Mouse (Mus musculus): ENCODE measurements around the gene Got1. TPM values are rescaled to one million over a fixed set of nuclear protein-coding genes. Genes with fewer than 3 reads are reported as not detected.
"Not testable (repeated sequence)": the region's sequence is repeated elsewhere in the genome, so short reads cannot be mapped to it uniquely, and the experiment has no call there.

Gene Got1
- polyA plus RNA-seq, 1 experiment from 2014 or later, result 149 TPM

DNA sequence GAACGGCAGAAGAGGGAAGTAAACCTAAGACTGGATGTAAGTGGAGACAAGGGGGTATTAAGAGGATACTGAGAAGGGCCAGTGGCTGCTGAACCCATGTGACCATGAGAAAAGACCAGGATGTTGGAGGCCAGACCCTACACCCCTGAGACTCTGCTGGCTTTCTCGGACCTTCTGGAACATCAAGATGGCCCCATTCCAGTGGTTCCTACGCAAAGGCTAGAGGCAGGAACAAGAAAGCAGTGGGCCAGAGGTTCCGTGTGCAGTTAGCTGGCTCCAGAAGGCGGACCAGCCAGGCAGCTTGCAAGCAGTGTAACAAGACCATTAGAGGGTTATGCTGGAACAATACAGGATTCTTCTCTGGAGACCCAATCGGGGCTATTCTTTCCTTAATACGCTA, 27.0 kb downstream of the Got1 start:
- 84% methylated on average over 7 of the region's 7 CpGs for WGBS
- no peak overlapping the region for H3K9ac ChIP-seq (ENCODE audit: low read length)
- H3K36me3 ChIP-seq (ENCODE audit: control insufficient read depth, insufficient read depth, low read length), result peaks cover 40% of the 10 kb centered on the region
- H3K27me3 ChIP-seq (ENCODE audit: control insufficient read depth, insufficient read depth, low read length), result peaks cover under 1% of the 10 kb centered on the region; the same call in 1 of the 2 replicates
- H3K9me3 ChIP-seq (ENCODE audit: control insufficient read depth, low read length), result no peaks in the 10 kb centered on the region
- ATAC-seq (ENCODE audit: insufficient number of reproducible peaks, insufficient read depth, low FRiP score, low read depth), result no peak
- no peak overlapping the region for H3K27ac ChIP-seq (replicated peaks in 1 of 2; ENCODE audit: control insufficient read depth in 1 of 2, insufficient read depth in 1 of 2, low read depth in 2 of 2, low read length in 2 of 2)
- peaks cover 6 to 8% of the 10 kb centered on the region in 2 experiments; a peak in 2 of 4 replicates for H3K4me1 ChIP-seq (ENCODE audit: control insufficient read depth in 2 of 2, insufficient read depth in 2 of 2, low read length in 2 of 2)
- no peak overlapping the region for H3K4me3 ChIP-seq (ENCODE audit: control insufficient read depth in 1 of 2, insufficient read depth in 1 of 2, low read depth in 1 of 2, low read length in 2 of 2)
- no peak overlapping the region for H3K4me2 ChIP-seq (ENCODE audit: low read length)

DNA sequence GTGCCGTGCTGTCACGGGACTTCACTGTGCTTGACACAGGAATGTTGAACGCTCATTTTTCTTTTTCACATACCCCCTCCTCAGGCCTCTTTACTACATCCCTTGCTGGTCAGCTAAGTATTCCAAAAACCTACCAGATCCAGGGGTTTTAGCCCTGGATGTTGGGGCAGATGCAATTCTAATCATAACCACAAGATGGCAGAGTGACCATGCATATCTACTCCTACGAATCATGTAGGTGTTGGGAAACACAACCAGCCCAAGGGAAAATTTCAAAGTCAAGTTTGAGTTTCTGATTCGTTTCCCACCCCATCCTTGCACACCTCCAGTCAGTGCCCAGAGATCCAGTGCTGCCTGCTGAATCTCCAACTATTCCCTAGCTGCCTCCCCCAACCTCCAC, 28.6 kb downstream of the Got1 start:
- Histone ChIP-seq H3K9me3 (ENCODE audit: control insufficient read depth, low read length) (no peaks in the 10 kb centered on the region), H3K27ac (replicated peaks in 1 of 2; ENCODE audit: control insufficient read depth in 1 of 2, insufficient read depth in 1 of 2, low read depth in 2 of 2, low read length in 2 of 2) (no peak overlapping the region), H3K27me3 (ENCODE audit: control insufficient read depth, insufficient read depth, low read length) (peaks cover 5% of the 10 kb centered on the region; the same call in 1 of the 2 replicates), H3K36me3 (ENCODE audit: control insufficient read depth, insufficient read depth, low read length) (peaks cover 24% of the 10 kb centered on the region), H3K9ac (ENCODE audit: low read length) (no peak overlapping the region), H3K4me3 (ENCODE audit: control insufficient read depth in 1 of 2, insufficient read depth in 1 of 2, low read depth in 1 of 2, low read length in 2 of 2) (no peak overlapping the region), H3K4me2 (ENCODE audit: low read length) (no peak overlapping the region), H3K4me1 (ENCODE audit: control insufficient read depth in 2 of 2, insufficient read depth in 2 of 2, low read length in 2 of 2) (peaks cover 6 to 8% of the 10 kb centered on the region in 2 experiments; a peak in 2 of 4 replicates)
- ATAC-seq (ENCODE audit: insufficient number of reproducible peaks, insufficient read depth, low FRiP score, low read depth), result no peak
- 19% methylated on average over 5 of the region's 5 CpGs for WGBS

DNA sequence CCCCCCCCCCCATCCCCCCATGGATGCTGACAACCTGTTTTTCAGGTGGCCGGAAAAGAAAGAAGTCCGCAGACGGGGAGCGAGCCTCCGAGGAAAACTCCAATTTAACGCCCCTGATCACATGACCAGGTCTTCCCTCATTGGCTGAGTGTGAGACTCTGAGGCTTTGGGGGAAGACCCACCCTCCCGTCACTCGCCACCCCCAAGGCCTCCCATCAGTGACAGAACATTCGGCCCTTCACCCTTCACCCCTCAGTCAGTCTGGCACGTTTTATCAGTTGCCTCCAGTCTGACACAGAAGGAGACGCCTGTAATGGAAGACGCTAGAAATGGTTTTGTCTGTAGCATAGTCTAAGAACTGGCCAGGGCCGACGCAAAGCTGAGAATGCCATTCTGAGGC, 29.5 kb downstream of the Got1 start:
- H3K4me1 ChIP-seq (ENCODE audit: control insufficient read depth in 2 of 2, insufficient read depth in 2 of 2, low read length in 2 of 2), result peaks cover 6 to 8% of the 10 kb centered on the region in 2 experiments; a peak in 2 of 4 replicates
- H3K9ac ChIP-seq (ENCODE audit: low read length), result 0 out of 2 replicates have a peak overlapping the region, but pooled peaks have one; percentile 13
- H3K36me3 ChIP-seq (ENCODE audit: control insufficient read depth, insufficient read depth, low read length), result peaks cover 15% of the 10 kb centered on the region
- H3K9me3 ChIP-seq (ENCODE audit: control insufficient read depth, low read length), result no peaks in the 10 kb centered on the region
- no peak for ATAC-seq (ENCODE audit: insufficient number of reproducible peaks, insufficient read depth, low FRiP score, low read depth)
- peaks cover 5% of the 10 kb centered on the region; the same call in 1 of the 2 replicates for H3K27me3 ChIP-seq (ENCODE audit: control insufficient read depth, insufficient read depth, low read length)
- 6% methylated on average over 14 of the region's 14 CpGs for WGBS
- peak overlapping the region; percentile 68 for H3K4me2 ChIP-seq (ENCODE audit: low read length)
- H3K27ac ChIP-seq (replicated peaks in 1 of 2; ENCODE audit: control insufficient read depth in 1 of 2, insufficient read depth in 1 of 2, low read depth in 2 of 2, low read length in 2 of 2), result no peak overlapping the region
- peak overlapping the region in 1 of 2 experiments; percentile 26; a peak in 1 of 4 replicates for H3K4me3 ChIP-seq (ENCODE audit: control insufficient read depth in 1 of 2, insufficient read depth in 1 of 2, low read depth in 1 of 2, low read length in 2 of 2)

DNA sequence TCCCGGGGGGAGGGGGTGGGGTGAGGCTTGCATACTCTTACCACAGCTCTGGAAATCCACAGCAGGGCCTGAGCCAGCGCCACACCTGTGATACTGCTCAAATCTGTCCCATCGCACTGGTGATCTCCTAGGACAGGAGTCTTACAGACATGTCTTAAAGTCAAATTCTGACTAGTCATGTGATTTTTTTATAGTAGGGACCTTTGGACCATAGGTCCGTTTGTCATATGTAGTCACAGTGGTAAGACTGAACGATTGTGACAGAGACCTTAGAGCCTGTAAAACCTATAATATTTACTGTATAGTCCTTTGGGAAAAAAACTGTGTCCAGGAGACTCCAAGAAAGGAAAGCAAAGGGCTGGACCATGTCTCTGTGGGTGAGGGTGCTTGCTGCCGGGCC, 30.5 kb downstream of the Got1 start:
- Histone ChIP-seq H3K4me3 (ENCODE audit: control insufficient read depth in 1 of 2, insufficient read depth in 1 of 2, low read depth in 1 of 2, low read length in 2 of 2) (no peak overlapping the region), H3K27me3 (ENCODE audit: control insufficient read depth, insufficient read depth, low read length) (peaks cover 5% of the 10 kb centered on the region; the same call in 1 of the 2 replicates), H3K36me3 (ENCODE audit: control insufficient read depth, insufficient read depth, low read length) (peaks cover 5% of the 10 kb centered on the region), H3K4me2 (ENCODE audit: low read length) (no peak overlapping the region), H3K4me1 (ENCODE audit: control insufficient read depth in 2 of 2, insufficient read depth in 2 of 2, low read length in 2 of 2) (peaks cover 6 to 8% of the 10 kb centered on the region in 2 experiments; a peak in 2 of 4 replicates), H3K9ac (ENCODE audit: low read length) (no peak overlapping the region), H3K27ac (replicated peaks in 1 of 2; ENCODE audit: control insufficient read depth in 1 of 2, insufficient read depth in 1 of 2, low read depth in 2 of 2, low read length in 2 of 2) (no peak overlapping the region), H3K9me3 (ENCODE audit: control insufficient read depth, low read length) (no peaks in the 10 kb centered on the region)
- no peak for ATAC-seq (ENCODE audit: insufficient number of reproducible peaks, insufficient read depth, low FRiP score, low read depth)
- 72% methylated on average over 6 of the region's 6 CpGs for WGBS

DNA sequence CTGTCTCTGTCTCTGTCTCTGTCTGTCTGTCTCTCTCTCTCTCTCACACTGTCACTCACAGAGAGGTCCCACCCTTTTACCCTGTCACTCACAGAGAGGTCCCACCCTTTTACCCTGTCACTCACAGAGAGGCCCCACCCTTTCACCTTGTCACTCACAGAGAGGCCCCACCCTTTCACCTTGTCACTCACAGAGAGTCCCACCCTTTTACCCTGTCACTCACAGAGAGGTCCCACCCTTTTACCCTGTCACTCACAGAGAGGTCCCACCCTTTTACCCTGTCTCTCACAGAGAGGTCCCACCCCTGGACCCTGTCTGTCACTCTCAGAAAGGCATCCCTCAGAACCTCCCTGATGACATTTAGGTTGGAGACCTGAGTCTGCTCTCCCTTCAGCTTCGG, 31.1 kb downstream of the Got1 start:
- not testable (repeated sequence) for H3K9me3 ChIP-seq (ENCODE audit: control insufficient read depth, low read length); H3K9ac ChIP-seq (ENCODE audit: low read length); H3K4me2 ChIP-seq (ENCODE audit: low read length); ATAC-seq (ENCODE audit: insufficient number of reproducible peaks, insufficient read depth, low FRiP score, low read depth); H3K4me1 ChIP-seq (ENCODE audit: control insufficient read depth in 2 of 2, insufficient read depth in 2 of 2, low read length in 2 of 2); H3K27ac ChIP-seq (replicated peaks in 1 of 2; ENCODE audit: control insufficient read depth in 1 of 2, insufficient read depth in 1 of 2, low read depth in 2 of 2, low read length in 2 of 2); H3K36me3 ChIP-seq (ENCODE audit: control insufficient read depth, insufficient read depth, low read length); H3K4me3 ChIP-seq (ENCODE audit: control insufficient read depth in 1 of 2, insufficient read depth in 1 of 2, low read depth in 1 of 2, low read length in 2 of 2); H3K27me3 ChIP-seq (ENCODE audit: control insufficient read depth, insufficient read depth, low read length)
- WGBS, result 52% methylated on average over 1 of the region's 1 CpGs

DNA sequence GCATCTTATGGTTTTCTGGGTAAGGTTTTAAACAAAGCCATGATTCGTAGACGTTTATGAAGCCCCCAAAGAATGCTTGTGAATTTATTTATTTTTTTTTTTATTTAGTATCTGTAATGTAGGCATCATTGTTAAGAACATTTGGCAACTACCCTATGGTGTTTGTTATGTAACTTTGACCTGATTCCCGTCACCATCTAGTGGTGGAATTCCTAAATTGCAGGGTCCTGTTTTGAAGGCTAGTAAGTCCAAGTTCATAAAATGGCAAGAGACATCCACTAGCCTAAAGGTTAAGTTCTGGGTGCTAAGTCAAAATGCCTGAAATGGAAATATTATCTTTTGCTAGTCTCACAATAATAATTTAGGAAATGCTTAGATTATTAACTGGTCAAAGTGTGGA, 37.0 kb downstream of the Got1 start:
- H3K9ac ChIP-seq (ENCODE audit: low read length), result no peak overlapping the region
- ATAC-seq (ENCODE audit: insufficient number of reproducible peaks, insufficient read depth, low FRiP score, low read depth), result no peak
- H3K27me3 ChIP-seq (ENCODE audit: control insufficient read depth, insufficient read depth, low read length), result peaks cover 4% of the 10 kb centered on the region; the same call in 1 of the 2 replicates
- H3K9me3 ChIP-seq (ENCODE audit: control insufficient read depth, low read length), result no peaks in the 10 kb centered on the region
- no peaks in the 10 kb centered on the region for H3K4me1 ChIP-seq (ENCODE audit: control insufficient read depth in 2 of 2, insufficient read depth in 2 of 2, low read length in 2 of 2)
- H3K4me3 ChIP-seq (ENCODE audit: control insufficient read depth in 1 of 2, insufficient read depth in 1 of 2, low read depth in 1 of 2, low read length in 2 of 2), result no peak overlapping the region
- H3K4me2 ChIP-seq (ENCODE audit: low read length), result no peak overlapping the region
- H3K36me3 ChIP-seq (ENCODE audit: control insufficient read depth, insufficient read depth, low read length), result no peaks in the 10 kb centered on the region
- WGBS, result 23% methylated on average over 3 of the region's 3 CpGs
- H3K27ac ChIP-seq (replicated peaks in 1 of 2; ENCODE audit: control insufficient read depth in 1 of 2, insufficient read depth in 1 of 2, low read depth in 2 of 2, low read length in 2 of 2), result no peak overlapping the region

DNA sequence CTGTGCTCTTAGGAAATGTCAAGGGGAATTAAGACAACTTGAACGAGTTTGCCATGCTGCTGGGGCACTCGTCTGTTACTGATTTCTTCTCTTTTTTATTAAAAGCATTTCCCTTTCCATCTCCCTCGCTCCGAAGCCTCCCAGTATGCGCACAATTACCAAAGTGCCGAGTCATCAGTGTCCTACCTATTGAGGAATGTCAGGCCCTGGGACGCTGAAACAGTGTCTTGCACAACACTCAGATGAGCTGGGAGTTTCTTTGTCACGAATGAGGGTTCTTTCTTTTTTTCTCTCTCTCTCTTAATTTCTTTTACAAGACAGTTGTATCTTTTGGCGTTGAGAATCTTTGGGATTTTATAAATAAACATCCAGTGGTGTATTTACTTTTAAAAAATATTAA, 43.9 kb downstream of the Got1 start:
- ATAC-seq (ENCODE audit: insufficient number of reproducible peaks, insufficient read depth, low FRiP score, low read depth), result no peak
- H3K9me3 ChIP-seq (ENCODE audit: control insufficient read depth, low read length), result no peaks in the 10 kb centered on the region
- H3K4me2 ChIP-seq (ENCODE audit: low read length), result no peak overlapping the region
- no peak overlapping the region for H3K4me3 ChIP-seq (ENCODE audit: control insufficient read depth in 1 of 2, insufficient read depth in 1 of 2, low read depth in 1 of 2, low read length in 2 of 2)
- no peaks in the 10 kb centered on the region for H3K36me3 ChIP-seq (ENCODE audit: control insufficient read depth, insufficient read depth, low read length)
- H3K9ac ChIP-seq (ENCODE audit: low read length), result no peak overlapping the region
- no peak overlapping the region for H3K27ac ChIP-seq (replicated peaks in 1 of 2; ENCODE audit: control insufficient read depth in 1 of 2, insufficient read depth in 1 of 2, low read depth in 2 of 2, low read length in 2 of 2)
- H3K27me3 ChIP-seq (ENCODE audit: control insufficient read depth, insufficient read depth, low read length), result no peaks in the 10 kb centered on the region
- H3K4me1 ChIP-seq (ENCODE audit: control insufficient read depth in 2 of 2, insufficient read depth in 2 of 2, low read length in 2 of 2), result peaks cover 9 to 17% of the 10 kb centered on the region in 2 experiments
- WGBS, result 65% methylated on average over 9 of the region's 9 CpGs

DNA sequence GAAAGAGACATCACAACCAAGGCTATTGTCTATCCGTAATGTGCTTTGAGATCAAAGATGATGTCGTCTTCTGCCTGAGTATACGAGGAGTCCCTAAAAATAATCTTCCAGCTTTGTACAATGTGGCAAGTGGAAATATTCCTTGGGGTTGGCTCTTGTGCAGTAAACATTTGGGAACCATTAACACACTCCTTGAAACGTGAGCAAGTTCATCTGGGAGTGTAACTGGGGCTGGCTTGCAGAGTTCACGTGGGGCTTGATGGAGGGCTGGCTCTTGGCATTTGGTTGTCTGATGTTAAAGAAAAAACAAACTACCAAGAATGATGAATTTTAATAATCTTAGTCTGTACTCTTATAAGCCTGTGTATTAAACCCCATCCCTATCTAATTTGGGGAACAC, 45.0 kb downstream of the Got1 start:
- WGBS, result 77% methylated on average over 5 of the region's 5 CpGs
- H3K9ac ChIP-seq (ENCODE audit: low read length), result no peak overlapping the region
- H3K4me1 ChIP-seq (ENCODE audit: control insufficient read depth in 2 of 2, insufficient read depth in 2 of 2, low read length in 2 of 2), result peaks cover 10 to 18% of the 10 kb centered on the region in 2 experiments
- H3K4me2 ChIP-seq (ENCODE audit: low read length), result no peak overlapping the region
- ATAC-seq (ENCODE audit: insufficient number of reproducible peaks, insufficient read depth, low FRiP score, low read depth), result no peak
- H3K4me3 ChIP-seq (ENCODE audit: control insufficient read depth in 1 of 2, insufficient read depth in 1 of 2, low read depth in 1 of 2, low read length in 2 of 2), result no peak overlapping the region
- no peaks in the 10 kb centered on the region for H3K27me3 ChIP-seq (ENCODE audit: control insufficient read depth, insufficient read depth, low read length)
- H3K27ac ChIP-seq (replicated peaks in 1 of 2; ENCODE audit: control insufficient read depth in 1 of 2, insufficient read depth in 1 of 2, low read depth in 2 of 2, low read length in 2 of 2), result no peak overlapping the region
- H3K9me3 ChIP-seq (ENCODE audit: control insufficient read depth, low read length), result no peaks in the 10 kb centered on the region
- H3K36me3 ChIP-seq (ENCODE audit: control insufficient read depth, insufficient read depth, low read length), result no peaks in the 10 kb centered on the region

All from heart, embryonic 14.5 days (tissue).